Mouse (Mus musculus): ENCODE results near the gene Prl3c1. TPM values are rescaled to one million over a fixed set of nuclear protein-coding genes. Genes with fewer than 3 reads are reported as not detected.
"Not testable (repeated sequence)": the region's sequence is repeated elsewhere in the genome, so short reads cannot be mapped to it uniquely, and the experiment has no call there.

The Prl3c1 gene
- total RNA-seq (2021): not detected
- long read RNA-seq, experiment 1: 0 reads
- long read RNA-seq, experiment 2: 0 reads

DNA sequence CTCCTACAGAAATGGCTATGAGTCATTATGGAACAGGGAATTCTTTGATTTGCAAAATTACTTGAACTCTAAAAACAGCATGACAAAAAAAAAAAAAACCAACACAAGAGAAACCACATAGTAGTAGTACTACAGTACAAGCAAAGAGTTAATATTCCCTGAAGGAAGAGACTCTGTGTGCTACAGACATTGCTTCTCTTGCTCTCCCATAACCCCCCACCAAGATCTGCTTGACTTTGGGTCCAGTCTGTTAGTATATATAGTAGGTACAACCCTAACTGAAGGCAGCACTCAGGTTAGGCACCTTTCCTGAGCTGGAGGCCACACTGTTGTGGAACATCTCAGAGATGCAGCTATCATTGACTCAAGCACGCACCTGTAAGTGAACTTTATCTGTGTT, at the start of gene Prl3c1:
TSS of gene Prl3c1 (plus strand) at position 301 of the 400 bp plus-strand sequence.
- no peak for DNase-seq

DNA sequence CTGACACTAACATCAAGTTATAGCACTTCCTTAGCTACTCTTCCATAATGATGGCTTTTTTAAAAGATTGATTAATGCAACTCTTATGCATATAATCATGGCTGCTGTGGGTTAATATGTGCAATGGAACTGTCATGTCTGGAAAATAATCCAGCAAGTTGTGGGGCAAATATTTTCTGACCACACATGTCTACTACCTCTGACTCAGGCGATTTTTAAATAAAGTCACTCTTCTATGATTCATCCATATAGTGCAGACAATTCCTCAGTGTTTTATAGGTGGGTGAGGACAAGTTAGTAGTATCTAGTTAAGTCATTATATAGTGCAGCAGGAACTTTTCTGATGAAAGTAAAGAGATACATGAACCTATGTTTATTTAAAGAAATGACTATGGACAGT, 48.2 kb upstream of the Prl3c1 start:
- DNase-seq: no peak

DNA sequence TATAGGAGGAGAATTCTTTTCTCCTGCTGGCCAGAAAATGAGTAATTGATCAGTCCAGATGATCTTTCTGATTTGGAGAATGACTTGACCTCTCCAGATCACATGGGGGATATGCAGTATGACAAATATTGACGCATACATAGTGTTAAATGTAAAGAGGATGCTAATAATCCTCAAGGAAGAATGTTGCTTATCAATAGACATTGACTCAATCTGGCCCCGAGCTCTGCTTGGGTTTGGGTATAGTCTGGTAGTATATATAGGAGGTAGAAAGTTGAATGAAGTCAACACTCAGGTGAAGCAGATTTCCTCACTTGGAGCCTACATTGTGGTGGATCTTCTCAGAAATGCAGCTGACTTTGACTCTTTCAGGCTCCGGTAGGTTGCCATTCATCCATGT, 40.0 kb upstream of the Prl3c1 start, which contains the start of gene Prl3d3:
TSS of gene Prl3d3 (plus strand) at position 301 of the 400 bp plus-strand sequence.
- DNase-seq: not testable (repeated sequence)

DNA sequence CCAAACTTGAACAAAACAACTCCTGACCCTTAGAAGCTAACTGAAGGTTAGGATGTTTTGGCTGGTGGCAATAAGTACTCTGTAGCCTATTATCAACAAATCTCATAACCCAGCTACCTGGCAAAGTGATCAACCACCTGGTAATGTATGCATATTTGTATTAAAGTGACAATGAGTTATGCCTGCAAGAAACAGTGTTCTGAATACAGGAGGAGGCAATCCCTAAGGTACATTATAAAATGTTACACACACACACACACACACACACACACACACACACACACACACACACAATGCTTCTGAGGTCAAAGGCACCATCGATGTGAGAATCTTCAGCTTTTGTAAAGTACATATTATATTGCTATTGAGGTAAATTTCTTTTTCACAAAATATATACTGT, 45.1 kb downstream of the Prl3c1 start, which contains the start of gene Prl3b1:
TSS of gene Prl3b1 (plus strand) at position 301 of the 400 bp plus-strand sequence.
- no peak for DNase-seq

Other genes with a start within 250 kb of the Prl3c1 start
- not detected for gene Prl, start 139.1 kb upstream of the Prl3c1 start, total RNA-seq (2021)
- not detected for gene Prl3d1, start 102.5 kb upstream of the Prl3c1 start, total RNA-seq (2021)
- gene Prl3d2, start 75.0 kb upstream of the Prl3c1 start, total RNA-seq (2021): not detected
- not detected for gene Prl3d3, start 39.9 kb upstream of the Prl3c1 start, total RNA-seq (2021)
- not detected for gene Prl3b1, start 45.2 kb downstream of the Prl3c1 start, total RNA-seq (2021)
- gene Prl3a1, start 62.8 kb downstream of the Prl3c1 start, total RNA-seq (2021): not detected
- not detected for gene Prl6a1, start 116.0 kb downstream of the Prl3c1 start, total RNA-seq (2021)
- gene Prl8a2, start 149.0 kb downstream of the Prl3c1 start, total RNA-seq (2021): not detected
- gene Prl2b1, start 194.2 kb downstream of the Prl3c1 start, total RNA-seq (2021): not detected
- gene Prl8a6, start 242.0 kb downstream of the Prl3c1 start, total RNA-seq (2021): not detected

Measured in heart, adult 18-20 months (tissue).